Mouse (Mus musculus): ENCODE measurements around the gene Cfap298.

Cfap298 gene

GRCm38 (mm10) chr16:90934687-90935328, at the start of gene Cfap298:
Gene Cfap298 (minus strand): TSS chr16:90935114.
- in situ Hi-C loops (cut with MboI; ENCODE audit: low sequenced_read_pairs), result no loop called here

- in situ Hi-C loops (cut with MboI; ENCODE audit: low sequenced_read_pairs), result no loop called here
These were observed 36.1 kb upstream of the Cfap298 start for GRCm38 (mm10) chr16:90971004-90971403.

- in situ Hi-C loops (cut with MboI; ENCODE audit: low sequenced_read_pairs), result no loop called here
These were observed 31.3 kb upstream of the Cfap298 start for GRCm38 (mm10) chr16:90966241-90966640.

GRCm38 (mm10) chr16:90964302-90964701, 29.4 kb upstream of the Cfap298 start:
- in situ Hi-C loops (cut with MboI; ENCODE audit: low sequenced_read_pairs), result no loop called here

GRCm38 (mm10) chr16:90963866-90964265, 29.0 kb upstream of the Cfap298 start:
- in situ Hi-C loops (cut with MboI; ENCODE audit: low sequenced_read_pairs), result no loop called here

GRCm38 (mm10) chr16:90963231-90963630, 28.3 kb upstream of the Cfap298 start:
- in situ Hi-C loops (cut with MboI; ENCODE audit: low sequenced_read_pairs), result no loop called here

GRCm38 (mm10) chr16:90958301-90959085, 23.6 kb upstream of the Cfap298 start:
- in situ Hi-C loops (cut with MboI; ENCODE audit: low sequenced_read_pairs), result no loop called here

GRCm38 (mm10) chr16:90955494-90955893, 20.6 kb upstream of the Cfap298 start:
- in situ Hi-C loops (cut with MboI; ENCODE audit: low sequenced_read_pairs), result no loop called here

- in situ Hi-C loops (cut with MboI; ENCODE audit: low sequenced_read_pairs), result no loop called here
These were observed 18.9 kb upstream of the Cfap298 start for GRCm38 (mm10) chr16:90953770-90954169.

- in situ Hi-C loops (cut with MboI; ENCODE audit: low sequenced_read_pairs), result no loop called here
These were observed 18.2 kb upstream of the Cfap298 start for GRCm38 (mm10) chr16:90953147-90953546.

GRCm38 (mm10) chr16:90950354-90950963, 15.5 kb upstream of the Cfap298 start:
- in situ Hi-C loops (cut with MboI; ENCODE audit: low sequenced_read_pairs), result no loop called here

GRCm38 (mm10) chr16:90946977-90947376, 12.1 kb upstream of the Cfap298 start:
- in situ Hi-C loops (cut with MboI; ENCODE audit: low sequenced_read_pairs), result no loop called here

- in situ Hi-C loops (cut with MboI; ENCODE audit: low sequenced_read_pairs), result no loop called here
These were observed 6.3 kb upstream of the Cfap298 start for GRCm38 (mm10) chr16:90941246-90941645.

GRCm38 (mm10) chr16:90934193-90934686, 674 bp downstream of the Cfap298 start:
- in situ Hi-C loops (cut with MboI; ENCODE audit: low sequenced_read_pairs), result no loop called here

- in situ Hi-C loops (cut with MboI; ENCODE audit: low sequenced_read_pairs), result no loop called here
These were observed 1.3 kb downstream of the Cfap298 start for GRCm38 (mm10) chr16:90933534-90934176.

- in situ Hi-C loops (cut with MboI; ENCODE audit: low sequenced_read_pairs), result no loop called here
These were observed 7.5 kb downstream of the Cfap298 start for GRCm38 (mm10) chr16:90927446-90927845.

- in situ Hi-C loops (cut with MboI; ENCODE audit: low sequenced_read_pairs), result no loop called here
These were observed 9.5 kb downstream of the Cfap298 start for GRCm38 (mm10) chr16:90925461-90925860.

GRCm38 (mm10) chr16:90924606-90925370, 10.1 kb downstream of the Cfap298 start:
- in situ Hi-C loops (cut with MboI; ENCODE audit: low sequenced_read_pairs), result no loop called here

- in situ Hi-C loops (cut with MboI; ENCODE audit: low sequenced_read_pairs), result no loop called here
These were observed 13.3 kb downstream of the Cfap298 start for GRCm38 (mm10) chr16:90921471-90922159.

- in situ Hi-C loops (cut with MboI; ENCODE audit: low sequenced_read_pairs), result no loop called here
These were observed 17.8 kb downstream of the Cfap298 start for GRCm38 (mm10) chr16:90917156-90917555.

All from CH12F3 (cell line).